Mouse (Mus musculus): ENCODE results near the gene Rsad1. TPM values are rescaled to one million over a fixed set of nuclear protein-coding genes. Genes with fewer than 3 reads are reported as not detected.

Rsad1 gene
- polyA plus RNA-seq, 1 experiment from 2014 or later = 3.4 TPM

GRCm38 (mm10) chr11:94567326-94567725 is 18.3 kb upstream of the Rsad1 start:
- ATAC-seq (ENCODE audit: low FRiP score) = no peak
- H3K27me3 ChIP-seq = peaks cover 34% of the 10 kb centered on the region
- H3K4me3 ChIP-seq = no peak overlapping the region
- no peaks in the 10 kb centered on the region for H3K36me3 ChIP-seq
- H3K4me2 ChIP-seq (replicated peaks) = no peak overlapping the region
- H3K9ac ChIP-seq = no peak overlapping the region
- no peak overlapping the region for H3K27ac ChIP-seq
- no peaks in the 10 kb centered on the region for H3K9me3 ChIP-seq (replicated peaks)
- WGBS = 92% methylated on average over 7 of the region's 7 CpGs
- peaks cover 27% of the 10 kb centered on the region for H3K4me1 ChIP-seq

GRCm38 (mm10) chr11:94566534-94566933 is 17.5 kb upstream of the Rsad1 start:
- Histone ChIP-seq H3K36me3 (no peaks in the 10 kb centered on the region), H3K9me3 (replicated peaks) (no peaks in the 10 kb centered on the region), H3K4me3 (no peak overlapping the region), H3K9ac (no peak overlapping the region), H3K4me1 (peaks cover 27% of the 10 kb centered on the region), H3K27ac (no peak overlapping the region), H3K4me2 (replicated peaks) (no peak overlapping the region), H3K27me3 (peaks cover 34% of the 10 kb centered on the region)
- no peak for ATAC-seq (ENCODE audit: low FRiP score)
- WGBS = 72% methylated on average over 6 of the region's 6 CpGs

GRCm38 (mm10) chr11:94565151-94565479 is 16.1 kb upstream of the Rsad1 start:
- no peak overlapping the region for H3K9ac ChIP-seq

GRCm38 (mm10) chr11:94564437-94565150 is 15.5 kb upstream of the Rsad1 start, which contains the start of gene Chad:
Gene Chad, plus strand, starts transcription at chr11:94565047.
- Histone ChIP-seq H3K27me3 (peaks cover 34% of the 10 kb centered on the region), H3K36me3 (no peaks in the 10 kb centered on the region), H3K4me1 (peaks cover 19% of the 10 kb centered on the region), H3K9me3 (replicated peaks) (no peaks in the 10 kb centered on the region), H3K4me3 (peak within 1 kb of the TSS; percentile 26), H3K9ac (peak within 1 kb of the TSS; percentile 43), H3K4me2 (replicated peaks) (peak within 1 kb of the TSS; percentile 51), H3K27ac (no peak within 1 kb of the TSS)
- 4% methylated on average over 35 of the region's 35 CpGs for WGBS
- no peak for ATAC-seq (ENCODE audit: low FRiP score)

More at GRCm38 (mm10) chr11:94565151-94565479, 16.1 kb upstream of the Rsad1 start:
- Histone ChIP-seq H3K27me3 (peaks cover 34% of the 10 kb centered on the region), H3K4me2 (replicated peaks) (peak overlapping the region; percentile 51), H3K36me3 (no peaks in the 10 kb centered on the region), H3K9me3 (replicated peaks) (no peaks in the 10 kb centered on the region), H3K27ac (no peak overlapping the region), H3K4me3 (peak overlapping the region; percentile 26), H3K4me1 (peaks cover 21% of the 10 kb centered on the region)
- 11% methylated on average over 16 of the region's 16 CpGs for WGBS
- no peak for ATAC-seq (ENCODE audit: low FRiP score)

GRCm38 (mm10) chr11:94563821-94564220 is 14.8 kb upstream of the Rsad1 start:
- ATAC-seq (ENCODE audit: low FRiP score) = no peak
- H3K36me3 ChIP-seq = no peaks in the 10 kb centered on the region
- H3K9me3 ChIP-seq (replicated peaks) = no peaks in the 10 kb centered on the region
- H3K9ac ChIP-seq = no peak overlapping the region
- WGBS = 59% methylated on average over 5 of the region's 5 CpGs
- H3K4me3 ChIP-seq = 0 out of 2 replicates have a peak overlapping the region, but pooled peaks have one; percentile 26
- peaks cover 19% of the 10 kb centered on the region for H3K4me1 ChIP-seq
- H3K27me3 ChIP-seq = peaks cover 34% of the 10 kb centered on the region
- peak overlapping the region; percentile 51; the same call in 1 of the 2 replicates for H3K4me2 ChIP-seq (replicated peaks)
- H3K27ac ChIP-seq = no peak overlapping the region

GRCm38 (mm10) chr11:94563383-94563782 is 14.3 kb upstream of the Rsad1 start:
- peaks cover 34% of the 10 kb centered on the region for H3K27me3 ChIP-seq
- peaks cover 19% of the 10 kb centered on the region for H3K4me1 ChIP-seq
- H3K36me3 ChIP-seq = no peaks in the 10 kb centered on the region
- H3K27ac ChIP-seq = no peak overlapping the region
- no peak overlapping the region for H3K9ac ChIP-seq
- no peak for ATAC-seq (ENCODE audit: low FRiP score)
- H3K4me3 ChIP-seq = no peak overlapping the region
- H3K4me2 ChIP-seq (replicated peaks) = no peak overlapping the region
- no peaks in the 10 kb centered on the region for H3K9me3 ChIP-seq (replicated peaks)
- whole genome bisulfite sequencing = 92% methylated on average over 5 of the region's 5 CpGs

- H3K9ac ChIP-seq = no peak overlapping the region
- ATAC-seq (ENCODE audit: low FRiP score) = no peak
- no peaks in the 10 kb centered on the region for H3K36me3 ChIP-seq
- WGBS = 73% methylated on average over 3 of the region's 3 CpGs
- no peak overlapping the region for H3K4me2 ChIP-seq (replicated peaks)
- no peaks in the 10 kb centered on the region for H3K27me3 ChIP-seq
- no peaks in the 10 kb centered on the region for H3K9me3 ChIP-seq (replicated peaks)
- H3K27ac ChIP-seq = no peak overlapping the region
- H3K4me1 ChIP-seq = no peaks in the 10 kb centered on the region
- no peak overlapping the region for H3K4me3 ChIP-seq
Observed at GRCm38 (mm10) chr11:94558226-94558625, 9.2 kb upstream of the Rsad1 start.

GRCm38 (mm10) chr11:94550442-94550744 is 1.3 kb upstream of the Rsad1 start:
- Histone ChIP-seq H3K4me1 (peaks cover 14% of the 10 kb centered on the region), H3K36me3 (no peaks in the 10 kb centered on the region), H3K9me3 (replicated peaks) (no peaks in the 10 kb centered on the region), H3K27ac (no peak overlapping the region), H3K9ac (no peak overlapping the region), H3K4me3 (no peak overlapping the region), H3K4me2 (replicated peaks) (no peak overlapping the region), H3K27me3 (no peaks in the 10 kb centered on the region)
- no peak for ATAC-seq (ENCODE audit: low FRiP score)
- WGBS = 87% methylated on average over 5 of the region's 5 CpGs

GRCm38 (mm10) chr11:94549691-94550441 is 811 bp upstream of the Rsad1 start:
- no peak overlapping the region for H3K9ac ChIP-seq
- no peaks in the 10 kb centered on the region for H3K27me3 ChIP-seq
- H3K4me2 ChIP-seq (replicated peaks) = no peak overlapping the region
- H3K27ac ChIP-seq = no peak overlapping the region
- 76% methylated on average over 10 of the region's 10 CpGs for WGBS
- no peaks in the 10 kb centered on the region for H3K9me3 ChIP-seq (replicated peaks)
- peaks cover 14% of the 10 kb centered on the region for H3K4me1 ChIP-seq
- H3K4me3 ChIP-seq = no peak overlapping the region
- H3K36me3 ChIP-seq = no peaks in the 10 kb centered on the region
- no peak for ATAC-seq (ENCODE audit: low FRiP score)

- Histone ChIP-seq H3K27ac (no peak overlapping the region), H3K27me3 (no peaks in the 10 kb centered on the region), H3K9me3 (replicated peaks) (no peaks in the 10 kb centered on the region), H3K4me1 (peaks cover 21% of the 10 kb centered on the region), H3K4me2 (replicated peaks) (peak overlapping the region; percentile 94), H3K36me3 (no peaks in the 10 kb centered on the region), H3K4me3 (peak overlapping the region; percentile 60), H3K9ac (peak overlapping the region; percentile 72)
- 10% methylated on average over 24 of the region's 24 CpGs for WGBS
- ATAC-seq (ENCODE audit: low FRiP score) = peak; percentile 47
Observed at GRCm38 (mm10) chr11:94548041-94548784, 842 bp downstream of the Rsad1 start.

GRCm38 (mm10) chr11:94547271-94547670 is 1.8 kb downstream of the Rsad1 start:
- 95% methylated on average over 6 of the region's 6 CpGs for WGBS
- H3K27me3 ChIP-seq = no peaks in the 10 kb centered on the region
- no peak overlapping the region for H3K9ac ChIP-seq

GRCm38 (mm10) chr11:94546381-94546780 is 2.7 kb downstream of the Rsad1 start:
- WGBS = 97% methylated on average over 5 of the region's 5 CpGs
- H3K27me3 ChIP-seq = no peaks in the 10 kb centered on the region

More at GRCm38 (mm10) chr11:94547271-94547670, 1.8 kb downstream of the Rsad1 start:
- Histone ChIP-seq H3K27ac (no peak overlapping the region), H3K9me3 (replicated peaks) (no peaks in the 10 kb centered on the region), H3K4me3 (no peak overlapping the region), H3K4me2 (replicated peaks) (no peak overlapping the region), H3K36me3 (no peaks in the 10 kb centered on the region), H3K4me1 (peaks cover 21% of the 10 kb centered on the region)
- ATAC-seq (ENCODE audit: low FRiP score) = no peak

More at GRCm38 (mm10) chr11:94546381-94546780, 2.7 kb downstream of the Rsad1 start:
- Histone ChIP-seq H3K4me1 (peaks cover 21% of the 10 kb centered on the region), H3K36me3 (no peaks in the 10 kb centered on the region), H3K9me3 (replicated peaks) (no peaks in the 10 kb centered on the region), H3K4me3 (no peak overlapping the region), H3K9ac (no peak overlapping the region), H3K27ac (no peak overlapping the region), H3K4me2 (replicated peaks) (no peak overlapping the region)
- no peak for ATAC-seq (ENCODE audit: low FRiP score)
